Mouse (Mus musculus) G1E (cell line): ENCODE data around the gene Mapk1.

Experiments used
- GATA1 ChIP-seq: IDR thresholded peaks from 2 replicates; pipeline ENCODE4 v1.6.1; 2012; ENCODE audit warnings: borderline replicate concordance, low read length, inconsistent platforms, mixed read lengths
- TAL1 ChIP-seq: conservative IDR thresholded peaks from 2 replicates; pipeline ENCODE4 v1.6.1; 2012; ENCODE audit warnings: low read depth, low read length, inconsistent platforms, mixed read lengths

DNA sequence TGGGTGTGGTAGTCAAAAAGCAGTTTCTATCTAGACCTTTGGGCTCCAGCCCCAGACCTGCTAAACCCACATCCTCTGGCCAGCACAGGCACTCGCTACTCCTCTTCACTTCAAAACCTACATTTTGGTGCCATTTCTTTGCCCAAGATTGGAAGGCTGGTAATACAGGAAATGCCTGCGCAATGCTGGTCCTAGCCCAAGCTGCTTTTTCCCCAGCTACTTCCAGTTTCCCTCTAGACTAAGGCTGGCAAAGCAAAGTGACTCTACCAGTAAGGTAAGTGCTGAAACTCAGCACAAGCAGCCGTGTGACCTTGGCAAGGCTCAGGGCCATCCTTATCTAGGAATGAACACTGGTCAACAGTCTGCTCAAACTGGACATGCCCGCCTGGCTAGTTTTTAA lies 102.5 kb downstream of the Mapk1 start:
- TF ChIP-seq TAL1 (no peak), GATA1 (no peak)
